Comparison of ENCODE assay signal across 9 mouse cellular contexts in the genomic region with DNA sequence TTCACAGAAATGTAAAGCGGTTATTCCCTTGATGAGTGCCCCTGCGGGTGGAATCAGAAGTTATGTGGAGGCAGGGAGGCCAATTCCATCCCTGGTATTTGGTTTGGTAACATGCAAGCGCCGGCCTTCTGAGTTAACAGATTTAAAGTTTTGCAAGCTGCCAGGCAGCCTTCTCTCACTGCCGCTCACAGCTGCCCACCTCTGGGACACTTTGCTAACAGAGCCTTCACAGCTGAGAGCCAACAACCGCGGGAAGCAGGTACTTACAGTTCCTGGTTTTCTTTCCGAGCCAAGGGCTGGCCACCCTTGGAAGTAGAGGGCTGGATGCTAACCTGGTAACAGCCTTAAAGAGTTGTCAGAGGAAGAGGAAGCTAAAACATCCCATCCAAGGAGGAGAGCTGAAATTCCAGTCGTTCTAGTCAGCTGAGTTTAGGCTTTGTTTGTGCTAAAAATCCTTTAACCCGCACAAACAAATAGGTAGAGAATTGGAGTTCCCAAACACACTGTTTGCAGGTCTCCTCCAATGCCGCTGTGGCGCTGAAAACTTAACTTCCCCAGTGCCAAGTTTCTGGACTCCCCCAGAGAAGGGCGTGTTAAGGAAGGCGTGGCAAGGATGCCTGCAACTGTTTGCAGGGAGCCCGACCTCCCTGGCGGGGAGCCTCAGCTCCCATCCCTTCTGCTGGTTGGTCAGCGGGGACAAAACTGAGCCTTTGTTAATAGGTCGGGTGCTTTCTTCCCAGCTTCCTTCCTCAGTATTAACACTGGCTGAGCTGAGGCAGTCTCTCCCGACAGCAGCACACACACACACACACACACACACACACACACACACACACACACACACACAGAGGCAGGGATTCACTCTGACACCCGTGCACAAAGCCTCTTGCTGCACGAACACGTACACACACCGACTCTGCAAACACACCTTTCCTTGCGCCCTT. TPM values are rescaled to one million over a fixed set of nuclear protein-coding genes. Genes with fewer than 3 reads are reported as not detected.
DNase-seq lines count a peak whose midpoint lies in the region; ATAC-seq and TF ChIP-seq lines count a peak whose summit lies in the region.
"Had no signal": no experiment of that assay in that cellular context is flagged by ENCODE, and none has a peak within 500 bp of the region (broad histone marks: within the 10 kb centered on the region; RNA-seq: fewer than 3 reads in every experiment).

TSS of gene Frem1 (minus strand) at position 706 of the 944 bp plus-strand sequence.

- no peaks in the 10 kb centered on the region for H3K9me3 ChIP-seq in forebrain, postnatal 0 days (ENCODE audit: low read length)
- H3K9me3 ChIP-seq in hindbrain, embryonic 10.5 days: no peaks in the 10 kb centered on the region
- no peaks in the 10 kb centered on the region for H3K9me3 ChIP-seq in midbrain, embryonic 11.5 days (ENCODE audit: control insufficient read depth, low read length)

- TF ChIP-seq POLR2A in testis, adult 2 months (IDR thresholded peaks at IDR 0.05; ENCODE audit: control insufficient read depth, low read depth, low read length): no peak

- H3K27ac ChIP-seq in forebrain, postnatal 0 days (ENCODE audit: low read depth, low read length): no peak within 1 kb of the TSS
- peak within 1 kb of the TSS; percentile 89 for H3K27ac ChIP-seq in hindbrain, embryonic 10.5 days
- peak within 1 kb of the TSS; percentile 17; the same call in 1 of the 2 replicates for H3K27ac ChIP-seq in midbrain, embryonic 11.5 days (ENCODE audit: low read depth, low read length)
- H3K27ac ChIP-seq in testis, adult 2 months (ENCODE audit: control insufficient read depth, insufficient read depth, low read depth, low read length): no peak within 1 kb of the TSS

- H3K4me1 ChIP-seq in forebrain, postnatal 0 days (ENCODE audit: insufficient read depth): no peaks in the 10 kb centered on the region
- H3K4me1 ChIP-seq in hindbrain, embryonic 10.5 days (replicated peaks): peaks cover 64% of the 10 kb centered on the region
- peaks cover 19% of the 10 kb centered on the region; the same call in 1 of the 2 replicates for H3K4me1 ChIP-seq in midbrain, embryonic 11.5 days (ENCODE audit: control insufficient read depth, insufficient read depth, low read length)
- peaks cover 4% of the 10 kb centered on the region; the same call in 1 of the 2 replicates for H3K4me1 ChIP-seq in testis, adult 2 months (ENCODE audit: control insufficient read depth, insufficient read depth, low read length)

- H3K27me3 ChIP-seq in forebrain, postnatal 0 days (ENCODE audit: insufficient read depth, low read length): no peaks in the 10 kb centered on the region; the same call in 1 of the 2 replicates
- peaks cover 8% of the 10 kb centered on the region; the same call in 1 of the 2 replicates for H3K27me3 ChIP-seq in hindbrain, embryonic 10.5 days (ENCODE audit: insufficient read depth, poor library complexity, severe bottlenecking)
- no peaks in the 10 kb centered on the region for H3K27me3 ChIP-seq in midbrain, embryonic 11.5 days (ENCODE audit: control insufficient read depth, insufficient read depth, low read length)
- no peaks in the 10 kb centered on the region for H3K27me3 ChIP-seq in testis, adult 2 months (ENCODE audit: control insufficient read depth, insufficient read depth, low read length)

- H3K4me2 ChIP-seq in forebrain, postnatal 0 days (ENCODE audit: low read depth): peak within 1 kb of the TSS; percentile 35
- H3K4me2 ChIP-seq in midbrain, embryonic 11.5 days: peak within 1 kb of the TSS; percentile 44

- TF ChIP-seq CTCF in forebrain, postnatal 0 days (IDR thresholded peaks at IDR 0.05; ENCODE audit: low read depth): no peak
- no peak for TF ChIP-seq CTCF in testis, adult 2 months (IDR thresholded peaks at IDR 0.05; ENCODE audit: control insufficient read depth, insufficient read depth, insufficient replicate concordance, low read depth, low read length)

- 4% methylated on average over 24 of the region's 24 CpGs for WGBS in forebrain, postnatal 0 days
- WGBS in hindbrain, embryonic 10.5 days: 3% methylated on average over 24 of the region's 24 CpGs
- 2% methylated on average over 24 of the region's 24 CpGs for WGBS in midbrain, embryonic 11.5 days

- DNase-seq in heart, adult 11 months: peak; percentile 87
- no peak for DNase-seq in heart, adult 8-10 months (ENCODE audit: low spot score)
- DNase-seq in forebrain, postnatal 0 days: peak; percentile 20
- DNase-seq in hindbrain, embryonic 10.5 days (ENCODE audit: low spot score): peak; percentile 78
- peak; percentile 47 for DNase-seq in left cerebral cortex, postnatal 4 days
- DNase-seq in midbrain, embryonic 11.5 days (ENCODE audit: low spot score, missing footprints): peak; percentile 93

- ATAC-seq in forebrain, postnatal 0 days: peak; percentile 61
- peak; percentile 86 for ATAC-seq in midbrain, embryonic 11.5 days (ENCODE audit: low FRiP score)
- ATAC-seq in inflammation-experienced regulatory T-cells, adult 6 months: no peak

- intact Hi-C loops in left cerebral cortex, postnatal 4 days (cut with DNase I): no loop called here

- peak within 1 kb of the TSS; percentile 16 for H3K4me3 ChIP-seq in forebrain, postnatal 0 days (ENCODE audit: low read depth, low read length)
- H3K4me3 ChIP-seq in hindbrain, embryonic 10.5 days: peak within 1 kb of the TSS; percentile 52
- H3K4me3 ChIP-seq in midbrain, embryonic 11.5 days (ENCODE audit: low read depth, low read length): peak within 1 kb of the TSS; percentile 30
- peak within 1 kb of the TSS; percentile 14; the same call in 1 of the 2 replicates for H3K4me3 ChIP-seq in testis, adult 2 months (ENCODE audit: control insufficient read depth, low read depth, low read length)

- H3K36me3 ChIP-seq in forebrain, postnatal 0 days (ENCODE audit: insufficient read depth): no peaks in the 10 kb centered on the region
- H3K36me3 ChIP-seq in hindbrain, embryonic 10.5 days: no peaks in the 10 kb centered on the region
- H3K36me3 ChIP-seq in midbrain, embryonic 11.5 days (ENCODE audit: control insufficient read depth, insufficient read depth, low read length): no peaks in the 10 kb centered on the region
- H3K36me3 ChIP-seq in testis, adult 2 months (ENCODE audit: control insufficient read depth, insufficient read depth, low read length): no peaks in the 10 kb centered on the region

- H3K9ac ChIP-seq in forebrain, postnatal 0 days: no peak within 1 kb of the TSS
- H3K9ac ChIP-seq in midbrain, embryonic 11.5 days (ENCODE audit: low read length): peak within 1 kb of the TSS; percentile 25

RNA-seq across cellular contexts. Expression of gene Frem1, which starts in this region (rescaled TPM):
- total RNA-seq in heart, adult 8-10 months (2022): under 1 TPM; 0.14 to 0.44 (median 0.17) TPM
- total RNA-seq in forebrain, postnatal 0 days (2014; rRNA removed): 4.3 and 5.3 TPM in 2 replicates
- polyA plus RNA-seq in forebrain, postnatal 0 days (2015; fragmentation: Nextera tagmentation; extraction: Ambion mirVana): 0.97 and 1.2 TPM in 2 replicates
- 5.5 and 5.7 TPM in 2 replicates for polyA plus RNA-seq in hindbrain, embryonic 10.5 days (2016; fragmentation: Nextera tagmentation; extraction: Ambion mirVana)
- total RNA-seq in left cerebral cortex, postnatal 4 days (2021): 1 to 10 TPM; 3.6 to 4.0 TPM
- 7.3 and 8.2 TPM in 2 replicates for polyA plus RNA-seq in midbrain, embryonic 11.5 days (2014; fragmentation: Nextera tagmentation; extraction: Ambion mirVana)
- 1.9 and 2.8 TPM in 2 replicates for polyA plus RNA-seq in testis, adult 2 months (2012; rRNA removed)
- not detected for polyA plus RNA-seq in inflammation-experienced regulatory T-cells, adult 6 months (2017; shearing (Covaris generic))
- polyA plus RNA-seq: C2C12 had no signal

Comparison
In these comparisons a context has a peak if more than half of its experiments do, and no peak if none do; other contexts are left out.
1. H3K27ac ChIP-seq: peak in hindbrain, embryonic 10.5 days (single experiment) and midbrain, embryonic 11.5 days (single experiment); none in forebrain, postnatal 0 days (single experiment) and testis, adult 2 months (single experiment).
2. Peak in every context shown above with its lines, with median percentiles within 50 percentile points of each other: H3K4me3 ChIP-seq.